ENCODE assay signal across 26 mouse cellular contexts in the genomic region with DNA sequence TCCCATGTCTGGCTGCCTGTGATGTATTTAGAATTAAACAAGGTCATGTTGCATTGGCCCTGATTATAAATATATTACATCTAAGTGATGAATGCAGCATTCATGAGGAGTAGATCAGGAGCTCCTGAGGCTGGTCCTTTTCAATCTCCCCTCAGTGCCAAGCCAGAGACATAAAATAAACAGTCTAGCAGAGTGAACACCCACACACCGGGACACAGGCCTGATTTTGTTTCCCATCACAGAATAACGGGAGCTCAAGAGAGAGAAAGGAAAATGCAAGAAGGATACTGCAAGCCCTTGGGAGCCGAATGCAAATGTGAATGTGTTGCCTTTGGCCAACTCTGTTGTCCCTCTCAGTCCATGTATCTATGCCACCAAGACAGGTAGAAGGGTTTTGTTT.
DNase-seq lines count a peak whose midpoint lies in the region; ATAC-seq lines count a peak whose summit lies in the region.
"Had no signal": no experiment of that assay in that cellular context is flagged by ENCODE, and none has a peak within 500 bp of the region (broad histone marks: within the 10 kb centered on the region; RNA-seq: fewer than 3 reads in every experiment).

No protein-coding gene starts in this region.

- intact Hi-C loops in left cerebral cortex, postnatal 25 days (cut with DNase I), result loop anchor here (2.0 to 5.0 kb wide), 2 partner anchors 35 to 359 kb away; a partner anchor contains a TSS

- H3K9me3 ChIP-seq in embryonic facial prominence, embryonic 14.5 days (ENCODE audit: control insufficient read depth, low read length), result no peaks in the 10 kb centered on the region
- H3K9me3 ChIP-seq in embryonic facial prominence, embryonic 10.5 days, result no peaks in the 10 kb centered on the region
- H3K9me3 ChIP-seq: embryonic facial prominence, embryonic 12.5 days; forebrain, embryonic 12.5 days; forebrain, embryonic 15.5 days; hindbrain, embryonic 10.5 days; hindbrain, embryonic 13.5 days had no signal

- peak; percentile 14 for DNase-seq in embryonic facial prominence, embryonic 14.5 days (ENCODE audit: low spot score)
- no peak for DNase-seq in embryonic facial prominence, embryonic 10.5 days (ENCODE audit: low spot score)
- peak; percentile 14 to 33 for DNase-seq in layer of hippocampus, adult 8-10 months (ENCODE audit: low spot score in 2 of 2)
- DNase-seq in layer of hippocampus, adult 11-12 months (ENCODE audit: low spot score), result no peak
- peak; percentile 17 to 64 for DNase-seq in left cerebral cortex, postnatal 25 days (ENCODE audit: low spot score in 2 of 2)
- no peak for DNase-seq in left cerebral cortex, adult 11 months (ENCODE audit: low spot score)
- DNase-seq in right cerebral cortex, adult 2 months (ENCODE audit: low spot score in 2 of 2), result peak; percentile 18 to 29
- DNase-seq in right cerebral cortex, postnatal 4 days, result no peak
- DNase-seq: adrenal gland, adult 8-10 months; adrenal gland, postnatal 25 days; cerebellum, adult 18-20 months; cerebellum, adult 9-10 months; cerebellum, postnatal 14 days; gastrocnemius, adult 2 months; gastrocnemius, postnatal 14 days; heart, adult 11 months; heart, postnatal 36 days had no signal

- 74% methylated on average over 3 of the region's 3 CpGs for WGBS in embryonic facial prominence, embryonic 14.5 days
- 69% methylated on average over 3 of the region's 3 CpGs for WGBS in embryonic facial prominence, embryonic 10.5 days

- ATAC-seq in embryonic facial prominence, embryonic 14.5 days (ENCODE audit: low read depth), result no peak
- ATAC-seq: activated CD4-positive, CD25-positive, alpha-beta regulatory T cell, adult 4 months; forebrain, embryonic 15.5 days; hindbrain, embryonic 16.5 days had no signal

- no peaks in the 10 kb centered on the region for H3K27me3 ChIP-seq in embryonic facial prominence, embryonic 14.5 days (replicated peaks; ENCODE audit: control insufficient read depth, insufficient read depth, low read length)
- no peaks in the 10 kb centered on the region for H3K27me3 ChIP-seq in embryonic facial prominence, embryonic 10.5 days (replicated peaks; ENCODE audit: low read depth, poor library complexity, severe bottlenecking)
- H3K27me3 ChIP-seq: embryonic facial prominence, embryonic 12.5 days; forebrain, embryonic 12.5 days; forebrain, embryonic 15.5 days; hindbrain, embryonic 13.5 days had no signal

- no peaks in the 10 kb centered on the region for H3K36me3 ChIP-seq in embryonic facial prominence, embryonic 14.5 days (ENCODE audit: control insufficient read depth, insufficient read depth, low read length)
- no peaks in the 10 kb centered on the region for H3K36me3 ChIP-seq in embryonic facial prominence, embryonic 10.5 days (replicated peaks)
- H3K36me3 ChIP-seq: embryonic facial prominence, embryonic 12.5 days; forebrain, embryonic 12.5 days; forebrain, embryonic 15.5 days; hindbrain, embryonic 10.5 days; hindbrain, embryonic 13.5 days had no signal

- peaks cover 3% of the 10 kb centered on the region; the same call in 1 of the 2 replicates for H3K4me1 ChIP-seq in embryonic facial prominence, embryonic 14.5 days (ENCODE audit: control insufficient read depth, insufficient read depth, low read length)
- no peaks in the 10 kb centered on the region for H3K4me1 ChIP-seq in embryonic facial prominence, embryonic 10.5 days
- H3K4me1 ChIP-seq: hindbrain, embryonic 10.5 days had no signal

- no peak overlapping the region for H3K27ac ChIP-seq in embryonic facial prominence, embryonic 14.5 days (replicated peaks; ENCODE audit: low read depth, low read length)
- H3K27ac ChIP-seq in embryonic facial prominence, embryonic 10.5 days (replicated peaks), result no peak overlapping the region
- H3K27ac ChIP-seq: embryonic facial prominence, embryonic 12.5 days; forebrain, embryonic 12.5 days; forebrain, embryonic 15.5 days; gastrocnemius, adult 2 months; hindbrain, embryonic 10.5 days had no signal

- H3K4me2 ChIP-seq in embryonic facial prominence, embryonic 14.5 days (ENCODE audit: low read depth, low read length), result no peak overlapping the region
- H3K4me2 ChIP-seq: embryonic facial prominence, embryonic 12.5 days; forebrain, embryonic 12.5 days; forebrain, embryonic 15.5 days; heart, embryonic 11.5 days; hindbrain, embryonic 13.5 days had no signal

- H3K4me3 ChIP-seq in embryonic facial prominence, embryonic 14.5 days (ENCODE audit: low read depth, low read length), result no peak overlapping the region
- no peak overlapping the region for H3K4me3 ChIP-seq in embryonic facial prominence, embryonic 10.5 days
- H3K4me3 ChIP-seq: embryonic facial prominence, embryonic 12.5 days; erythroblast, embryonic 14.5 days; forebrain, embryonic 12.5 days; forebrain, embryonic 15.5 days; gastrocnemius, adult 2 months; hindbrain, embryonic 10.5 days; hindbrain, embryonic 13.5 days had no signal

- H3K9ac ChIP-seq in embryonic facial prominence, embryonic 14.5 days (ENCODE audit: low read depth, low read length), result no peak overlapping the region
- H3K9ac ChIP-seq: embryonic facial prominence, embryonic 12.5 days; forebrain, embryonic 12.5 days; forebrain, embryonic 15.5 days; hindbrain, embryonic 13.5 days had no signal

Comparison
In these comparisons a context has a peak if more than half of its experiments do, and no peak if none do; other contexts are left out.
1. DNase-seq: peak in embryonic facial prominence, embryonic 14.5 days (single experiment), layer of hippocampus, adult 8-10 months (2 of 2), left cerebral cortex, postnatal 25 days (2 of 2) and right cerebral cortex, adult 2 months (2 of 2); none in embryonic facial prominence, embryonic 10.5 days (single experiment), layer of hippocampus, adult 11-12 months (single experiment), left cerebral cortex, adult 11 months (single experiment) and right cerebral cortex, postnatal 4 days (single experiment).